ENCODE assay signal across 24 mouse cellular contexts in genomic region chr5:116766261-116766660, GRCm38 (mm10).
DNase-seq lines count a peak whose midpoint lies in the region; ATAC-seq and TF ChIP-seq lines count a peak whose summit lies in the region.
"Had no signal": no experiment of that assay in that cellular context is flagged by ENCODE, and none has a peak within 500 bp of the region (broad histone marks: within the 10 kb centered on the region; RNA-seq: fewer than 3 reads in every experiment).

No protein-coding gene starts in this region.

- WGBS in heart, embryonic 11.5 days (ENCODE audit: insufficient replicate concordance), result 81% methylated on average over 2 of the region's 2 CpGs
- 95% methylated on average over 2 of the region's 2 CpGs for WGBS in forebrain, postnatal 0 days

- DNase-seq in heart, adult 11 months, result peak; percentile 23
- DNase-seq in ES-E14 (ENCODE audit: low read depth, low spot score) (peak; percentile 39), ZHBTc4 (ENCODE audit: low read depth, low spot score) (peak; percentile 91)
- DNase-seq in forebrain, postnatal 0 days, result no peak
- DNase-seq: adrenal gland, adult 2 months; adrenal gland, postnatal 10 days; adrenal gland, postnatal 25 days; cerebellum, adult 11 months; cerebellum, adult 18-20 months; cerebellum, adult 8-10 months; cerebellum, adult 9-11 months; cerebellum, postnatal 14 days; cerebellum, postnatal 36 days; embryo, embryonic 11 days had no signal

- no peak for ATAC-seq in heart, embryonic 11.5 days (replicated peaks; ENCODE audit: insufficient number of reproducible peaks, low FRiP score, low TSS enrichment)
- ATAC-seq in forebrain, postnatal 0 days, result no peak
- no peak for ATAC-seq in megakaryocyte-erythroid progenitor cell, adult 5-6 weeks (replicated peaks; ENCODE audit: low FRiP score, low TSS enrichment, poor library complexity, severe bottlenecking)
- ATAC-seq: forebrain, embryonic 14.5 days; forebrain, embryonic 16.5 days had no signal

- no peak for TF ChIP-seq CTCF in forebrain, postnatal 0 days (IDR thresholded peaks at IDR 0.05; ENCODE audit: low read depth)

- no peaks in the 10 kb centered on the region for H3K27me3 ChIP-seq in heart, embryonic 11.5 days (ENCODE audit: control insufficient read depth, insufficient read depth, low read length)
- H3K27me3 ChIP-seq in forebrain, postnatal 0 days (ENCODE audit: insufficient read depth, low read length), result no peaks in the 10 kb centered on the region
- H3K27me3 ChIP-seq: embryonic facial prominence, embryonic 13.5 days; embryonic facial prominence, embryonic 15.5 days; forebrain, embryonic 12.5 days had no signal

- in situ Hi-C loops in ES-E14 (cut with MboI; ENCODE audit: low sequenced_read_pairs in 2 of 2, unreplicated experiment in 2 of 2), result no loop called here

- H3K27ac ChIP-seq in heart, embryonic 11.5 days (ENCODE audit: low read depth, low read length), result no peak overlapping the region
- no peak overlapping the region for H3K27ac ChIP-seq in ES-E14 (ENCODE audit: insufficient read depth, low read depth, low read length, poor library complexity, severe bottlenecking)
- no peak overlapping the region for H3K27ac ChIP-seq in forebrain, postnatal 0 days (ENCODE audit: low read depth, low read length)
- H3K27ac ChIP-seq: embryonic facial prominence, embryonic 13.5 days; embryonic facial prominence, embryonic 15.5 days; forebrain, embryonic 10.5 days; forebrain, embryonic 12.5 days had no signal

- no peak overlapping the region for H3K4me3 ChIP-seq in heart, embryonic 11.5 days (ENCODE audit: low read depth, low read length)
- H3K4me3 ChIP-seq in ES-E14 (ENCODE audit: insufficient read depth in 1 of 2, low read depth in 1 of 2, low read length in 2 of 2, poor library complexity in 1 of 2, severe bottlenecking in 1 of 2), result no peak overlapping the region
- H3K4me3 ChIP-seq in forebrain, postnatal 0 days (ENCODE audit: low read depth, low read length), result no peak overlapping the region
- H3K4me3 ChIP-seq: embryonic facial prominence, embryonic 13.5 days; embryonic facial prominence, embryonic 15.5 days; erythroblast, embryonic 14.5 days; forebrain, embryonic 10.5 days; forebrain, embryonic 12.5 days had no signal

- H3K36me3 ChIP-seq in heart, embryonic 11.5 days (ENCODE audit: control insufficient read depth, insufficient read depth, low read length), result no peaks in the 10 kb centered on the region
- H3K36me3 ChIP-seq in ES-E14 (ENCODE audit: control insufficient read depth, insufficient read depth, low read length, poor library complexity, severe bottlenecking), result no peaks in the 10 kb centered on the region
- H3K36me3 ChIP-seq in forebrain, postnatal 0 days (ENCODE audit: insufficient read depth), result no peaks in the 10 kb centered on the region
- H3K36me3 ChIP-seq: embryonic facial prominence, embryonic 13.5 days; embryonic facial prominence, embryonic 15.5 days; forebrain, embryonic 10.5 days; forebrain, embryonic 12.5 days; G1E had no signal

- peaks cover under 1% of the 10 kb centered on the region; the same call in 1 of the 2 replicates for H3K9me3 ChIP-seq in heart, embryonic 11.5 days (replicated peaks; ENCODE audit: control insufficient read depth, low read length)
- H3K9me3 ChIP-seq in ES-E14 (ENCODE audit: control insufficient read depth, insufficient read depth, low read depth, low read length), result no peaks in the 10 kb centered on the region
- H3K9me3 ChIP-seq in forebrain, postnatal 0 days (ENCODE audit: low read length), result no peaks in the 10 kb centered on the region
- H3K9me3 ChIP-seq: embryonic facial prominence, embryonic 15.5 days had no signal

- no peak overlapping the region for H3K4me2 ChIP-seq in heart, embryonic 11.5 days
- no peak overlapping the region for H3K4me2 ChIP-seq in forebrain, postnatal 0 days (ENCODE audit: low read depth)
- H3K4me2 ChIP-seq: embryonic facial prominence, embryonic 13.5 days; embryonic facial prominence, embryonic 15.5 days; forebrain, embryonic 12.5 days had no signal

- no peak overlapping the region for H3K9ac ChIP-seq in heart, embryonic 11.5 days (ENCODE audit: low read depth, low read length)
- no peak overlapping the region for H3K9ac ChIP-seq in ES-E14 (ENCODE audit: insufficient read depth, low read depth, low read length, poor library complexity, severe bottlenecking)
- H3K9ac ChIP-seq in forebrain, postnatal 0 days, result no peak overlapping the region
- H3K9ac ChIP-seq: embryonic facial prominence, embryonic 13.5 days; embryonic facial prominence, embryonic 15.5 days; forebrain, embryonic 12.5 days had no signal

- H3K4me1 ChIP-seq in heart, embryonic 11.5 days (ENCODE audit: control insufficient read depth, insufficient read depth, low read length), result no peaks in the 10 kb centered on the region
- no peaks in the 10 kb centered on the region for H3K4me1 ChIP-seq in ES-E14 (ENCODE audit: control insufficient read depth in 2 of 2, insufficient read depth in 2 of 2, low read length in 2 of 2, poor library complexity in 1 of 2)
- no peaks in the 10 kb centered on the region for H3K4me1 ChIP-seq in forebrain, postnatal 0 days (ENCODE audit: insufficient read depth)
- H3K4me1 ChIP-seq: embryonic facial prominence, embryonic 13.5 days; embryonic facial prominence, embryonic 15.5 days; forebrain, embryonic 10.5 days; forebrain, embryonic 12.5 days had no signal

TF ChIP-seq in ES-E14, 5 proteins besides CTCF, POLR2A, EP300 and RAD21:
- TF ChIP-seq HCFC1 (IDR thresholded peaks at IDR 0.05; ENCODE audit: borderline replicate concordance, insufficient read depth, low read length), result no peak
- 0 out of 2 replicates have a peak, but pooled peaks have one; percentile 27 for TF ChIP-seq CHD2 (IDR thresholded peaks at IDR 0.05; ENCODE audit: low read depth, low read length)
